Mouse (Mus musculus) MEL (cell line): ENCODE measurements around the gene 2810021J22Rik. TPM values are rescaled to one million over a fixed set of nuclear protein-coding genes. Genes with fewer than 3 reads are reported as not detected.
"Not testable (repeated sequence)": the region's sequence is repeated elsewhere in the genome, so short reads cannot be mapped to it uniquely, and the experiment has no call there.

Source experiments
- DNase-seq: peaks from one replicate; pipeline ENCODE4 v3.0.0; 2011; ENCODE audit warnings: low read depth, low spot score
- H3K27ac ChIP-seq: 2 replicates; pipeline ENCODE4 v1.5.1; 2012; ENCODE audit warnings: low read depth, mild to moderate bottlenecking, control low read depth, low read length, moderate library complexity; ENCODE audit not compliant: control insufficient read depth
- H3K27me3 ChIP-seq, 2 experiments: fragments of 150-350 bp in 1 of 2; sonication (generic) in 1 of 2; 2 replicates each; pipeline ENCODE4 v1.6.1; 2012; ENCODE audit warnings: low read length in 2 of 2, mild to moderate bottlenecking in 2 of 2, improper control_type of control experiment in 1 of 2, moderate library complexity in 1 of 2; ENCODE audit not compliant: insufficient read depth in 2 of 2, control insufficient read depth in 1 of 2
- H3K36me3 ChIP-seq, 2 experiments: 2 replicates each; pipeline ENCODE4 v1.6.1; 2012 to 2014; ENCODE audit warnings: low read length in 2 of 2, improper control_type of control experiment in 1 of 2, inconsistent platforms in 1 of 2, mild to moderate bottlenecking in 1 of 2; ENCODE audit not compliant: insufficient read depth in 2 of 2, control insufficient read depth in 1 of 2
- H3K4me1 ChIP-seq, 2 experiments: fragments of 150-350 bp in 1 of 2; sonication (generic) in 1 of 2; 2 replicates each; pipeline ENCODE4 v1.6.1; 2012; ENCODE audit warnings: low read length in 2 of 2, improper control_type of control experiment in 1 of 2, mild to moderate bottlenecking in 1 of 2; ENCODE audit not compliant: insufficient read depth in 2 of 2, control insufficient read depth in 1 of 2
- H3K4me3 ChIP-seq, 2 experiments: fragments of 150-350 bp in 1 of 2; sonication (generic) in 1 of 2; 2 replicates each; pipeline ENCODE4 v1.5.1; 2012; ENCODE audit warnings: low read depth in 2 of 2, low read length in 2 of 2, mild to moderate bottlenecking in 2 of 2, moderate library complexity in 2 of 2, control low read depth in 1 of 2, improper control_type of control experiment in 1 of 2; ENCODE audit not compliant: control insufficient read depth in 1 of 2, insufficient read depth in 1 of 2
- H3K79me2 ChIP-seq: 2 replicates; pipeline ENCODE4 v1.6.1; 2012; ENCODE audit warnings: mild to moderate bottlenecking, low read length, moderate library complexity; ENCODE audit not compliant: control insufficient read depth, poor library complexity, insufficient read depth
- H3K9ac ChIP-seq: 2 replicates; pipeline ENCODE4 v1.6.1; 2012; ENCODE audit warnings: low read depth, mild to moderate bottlenecking, control low read depth, low read length, moderate library complexity; ENCODE audit not compliant: control insufficient read depth, poor library complexity, severe bottlenecking
- H3K9me3 ChIP-seq: fragments of 150-350 bp; sonication (generic); replicated peaks from 2 replicates; pipeline ENCODE4 v1.6.1; 2012; ENCODE audit warnings: mild to moderate bottlenecking, low read length, improper control_type of control experiment, moderate library complexity; ENCODE audit not compliant: insufficient read depth
- CHD1 ChIP-seq: IDR thresholded peaks from 2 replicates; pipeline ENCODE4 v1.6.1; 2012; ENCODE audit warnings: low read depth, mild to moderate bottlenecking, inconsistent platforms, low read length, improper control_type of control experiment
- E2F4 ChIP-seq: IDR thresholded peaks from 2 replicates; pipeline ENCODE4 v1.6.1; 2011; ENCODE audit warnings: low read depth, low read length, improper control_type of control experiment, borderline replicate concordance
- ELF1 ChIP-seq: IDR thresholded peaks from 2 replicates; pipeline ENCODE4 v1.6.1; 2014; ENCODE audit warnings: low read depth, mild to moderate bottlenecking, inconsistent platforms, low read length, improper control_type of control experiment, moderate library complexity
- EP300 ChIP-seq, 2 experiments: IDR thresholded peaks; 2 replicates each; pipeline ENCODE4 v1.6.1; 2011; ENCODE audit warnings: improper control_type of control experiment in 2 of 2, low read length in 2 of 2, low read depth in 1 of 2, mild to moderate bottlenecking in 1 of 2
- ETS1 ChIP-seq: IDR thresholded peaks from 2 replicates; pipeline ENCODE4 v1.6.1; 2012; ENCODE audit warnings: low read depth, mild to moderate bottlenecking, inconsistent platforms, low read length, improper control_type of control experiment, moderate library complexity
- GABPA ChIP-seq: IDR thresholded peaks from 2 replicates; pipeline ENCODE4 v1.6.1; 2012; ENCODE audit warnings: low read depth, mild to moderate bottlenecking, inconsistent platforms, low read length, improper control_type of control experiment, moderate library complexity
- GATA1 ChIP-seq: IDR thresholded peaks from 2 replicates; pipeline ENCODE4 v1.6.1; 2011; ENCODE audit warnings: low read depth, low read length, improper control_type of control experiment
- HCFC1 ChIP-seq: IDR thresholded peaks from 2 replicates; pipeline ENCODE4 v1.6.1; 2012; ENCODE audit warnings: low read depth, mild to moderate bottlenecking, inconsistent platforms, low read length, improper control_type of control experiment, moderate library complexity
- JUND ChIP-seq: IDR thresholded peaks from 2 replicates; pipeline ENCODE4 v1.6.1; 2011; ENCODE audit warnings: low read depth, mild to moderate bottlenecking, improper control_type of control experiment, low read length
- MAX ChIP-seq: IDR thresholded peaks from 2 replicates; pipeline ENCODE4 v1.6.1; 2011; ENCODE audit warnings: low read length, improper control_type of control experiment
- MAZ ChIP-seq: IDR thresholded peaks from 2 replicates; pipeline ENCODE4 v1.6.1; 2012; ENCODE audit warnings: low read depth, mild to moderate bottlenecking, inconsistent platforms, low read length, improper control_type of control experiment
- MXI1 ChIP-seq: IDR thresholded peaks from 2 replicates; pipeline ENCODE4 v1.6.1; 2011; ENCODE audit warnings: mild to moderate bottlenecking, low read depth, low read length, improper control_type of control experiment
- MYB ChIP-seq: IDR thresholded peaks from 2 replicates; pipeline ENCODE4 v1.6.1; 2011; ENCODE audit warnings: mild to moderate bottlenecking, low read depth, low read length, improper control_type of control experiment
- NELFE ChIP-seq: IDR thresholded peaks from 2 replicates; pipeline ENCODE4 v1.6.1; 2011; ENCODE audit warnings: low read depth, low read length, improper control_type of control experiment
- POLR2A ChIP-seq, 2 experiments: IDR thresholded peaks; 2 replicates each; pipeline ENCODE4 v1.6.1; 2011 to 2012; ENCODE audit warnings: low read length in 2 of 2, mild to moderate bottlenecking in 2 of 2, control low read depth in 1 of 2, improper control_type of control experiment in 1 of 2, low read depth in 1 of 2, moderate library complexity in 1 of 2; ENCODE audit not compliant: control insufficient read depth in 1 of 2, insufficient read depth in 1 of 2, poor library complexity in 1 of 2
- POLR2AphosphoS2 ChIP-seq: IDR thresholded peaks from 2 replicates; pipeline ENCODE4 v1.6.1; 2011; ENCODE audit warnings: low read length, improper control_type of control experiment
- SIN3A ChIP-seq: IDR thresholded peaks from 2 replicates; pipeline ENCODE4 v1.6.1; 2012; ENCODE audit warnings: low read length, improper control_type of control experiment, inconsistent platforms
- TAL1 ChIP-seq: IDR thresholded peaks from 2 replicates; pipeline ENCODE4 v1.6.1; 2012; ENCODE audit warnings: mild to moderate bottlenecking, inconsistent platforms, low read length, moderate library complexity, mixed read lengths
- TBP ChIP-seq: IDR thresholded peaks from 2 replicates; pipeline ENCODE4 v1.8.0; 2011; ENCODE audit warnings: low read depth, low read length, improper control_type of control experiment
- TCF12 ChIP-seq: IDR thresholded peaks from 2 replicates; pipeline ENCODE4 v1.6.1; 2014; ENCODE audit warnings: low read depth, mild to moderate bottlenecking, inconsistent platforms, low read length, improper control_type of control experiment, moderate library complexity
- ZC3H11A ChIP-seq: IDR thresholded peaks from 2 replicates; pipeline ENCODE4 v1.6.1; 2012; ENCODE audit warnings: low read depth, mild to moderate bottlenecking, inconsistent platforms, low read length, improper control_type of control experiment
- ZMIZ1 ChIP-seq: IDR thresholded peaks from 2 replicates; pipeline ENCODE4 v1.6.1; 2012; ENCODE audit warnings: low read depth, mild to moderate bottlenecking, inconsistent platforms, low read length, improper control_type of control experiment, moderate library complexity
- ZNF384 ChIP-seq: IDR thresholded peaks from 2 replicates; pipeline ENCODE4 v1.6.1; 2012; ENCODE audit warnings: low read depth, mild to moderate bottlenecking, inconsistent platforms, low read length, improper control_type of control experiment
- polyA plus RNA-seq, 2 experiments: library from polyadenylated mRNA; stranded (reverse) in 1 of 2; unstranded in 1 of 2; fragments of >175 nt in 1 of 2; fragments of >200 nt in 1 of 2; gene quantifications; 2 replicates each; pipeline versions ENCODE4 v1.2.1 to v1.2.4; 2012; ENCODE audit warnings: low replicate concordance in 2 of 2, low read depth in 1 of 2; ENCODE audit not compliant: insufficient read length in 2 of 2, insufficient read depth in 1 of 2, missing spikeins in 1 of 2
- total RNA-seq: library from RNA; depleted of rRNA; stranded (reverse); fragments of 300-350 nt; gene quantifications from 2 replicates; pipeline ENCODE4 v1.2.3, GENCODE M21; 2012; rRNA removed

The 2810021J22Rik gene
- 5.8 and 6.9 TPM in 2 replicates for total RNA-seq
- 1 to 10 TPM in 1 of 2 experiments, not detected in 1; 6.2 TPM for polyA plus RNA-seq

GRCm38 (mm10) chr11:58867039-58867953 is at the start of gene 2810021J22Rik:
TSS of gene 2810021J22Rik (plus strand) at chr11:58867216.
- H3K27ac ChIP-seq: peak within 1 kb of the TSS; percentile 74
- TF ChIP-seq MYB: no peak
- peak; percentile 92 for TF ChIP-seq SIN3A
- no peak for TF ChIP-seq ZC3H11A
- no peak for TF ChIP-seq GABPA
- peak; percentile 41; the same call in 1 of the 2 replicates for TF ChIP-seq ETS1
- TF ChIP-seq ZNF384: peak; percentile 69
- 0 out of 2 replicates have a peak, but pooled peaks have one; percentile 2 for TF ChIP-seq GATA1
- 0 out of 2 replicates have a peak, but pooled peaks have one; percentile 13 for TF ChIP-seq E2F4
- peak; percentile 81 for TF ChIP-seq TCF12
- peak; percentile 47; the same call in 1 of the 2 replicates for TF ChIP-seq MAZ
- peak; percentile 68 to 91; a peak in 3 of 4 replicates for TF ChIP-seq POLR2A (IDR thresholded peaks at IDR 0.05; ENCODE audit: control insufficient read depth in 1 of 2, insufficient read depth in 1 of 2, low read depth in 1 of 2, low read length in 2 of 2, poor library complexity in 1 of 2)
- TF ChIP-seq JUND: 0 out of 2 replicates have a peak, but pooled peaks have one; percentile 5
- peak; percentile 75; the same call in 1 of the 2 replicates for TF ChIP-seq ZMIZ1
- peak; percentile 85 for TF ChIP-seq HCFC1
- TF ChIP-seq MAX: 0 out of 2 replicates have a peak, but pooled peaks have one; percentile 49
- TF ChIP-seq MXI1: peak; percentile 65; the same call in 1 of the 2 replicates
- TF ChIP-seq TBP: peak; percentile 91
- TF ChIP-seq POLR2AphosphoS2: peak; percentile 81; the same call in 1 of the 2 replicates
- TF ChIP-seq NELFE: peak; percentile 91
- TF ChIP-seq ELF1: peak; percentile 91
- TF ChIP-seq TAL1: no peak
- TF ChIP-seq CHD1: no peak
- 0 out of 4 replicates have a peak, but pooled peaks of 1 of the 2 experiments have one; percentile 25 for TF ChIP-seq EP300 (IDR thresholded peaks at IDR 0.05; ENCODE audit: low read depth in 1 of 2, low read length in 2 of 2)
- TF ChIP-seq, all 39 proteins: peak for 18
- DNase-seq: peak; percentile 93

DNA sequence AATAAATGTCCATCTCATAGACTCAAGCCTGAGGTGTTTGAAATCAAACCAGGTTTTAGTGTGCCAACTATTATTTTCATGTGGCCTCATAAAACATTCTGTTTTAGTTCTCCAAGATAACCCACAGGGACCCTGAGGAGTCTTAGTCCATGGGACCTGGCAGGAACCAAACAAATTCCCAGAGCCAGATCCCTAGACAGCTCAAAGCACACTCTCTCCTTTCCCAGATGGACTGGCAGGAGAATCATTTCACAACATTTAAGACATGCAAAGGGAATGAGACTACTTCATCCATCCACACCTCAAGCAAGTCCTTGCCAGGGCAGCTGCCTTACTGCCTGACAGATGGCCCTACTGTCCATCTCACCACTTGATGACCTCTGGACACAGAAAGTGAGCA is 38.1 kb upstream of the 2810021J22Rik start, which contains the start of gene Olfr312:
Olfr312 (plus strand) TSS at position 301 of the 400 bp plus-strand sequence.
- H3K36me3 ChIP-seq, H3K9ac ChIP-seq, DNase-seq, H3K4me1 ChIP-seq, H3K27ac ChIP-seq, H3K4me3 ChIP-seq, H3K79me2 ChIP-seq, H3K9me3 ChIP-seq: not testable (repeated sequence)
- peaks cover 6 to 13% of the 10 kb centered on the region in 2 experiments for H3K27me3 ChIP-seq

More at GRCm38 (mm10) chr11:58867039-58867953, at the start of gene 2810021J22Rik:
- Histone ChIP-seq H3K9me3 (no peaks in the 10 kb centered on the region), H3K9ac (peak within 1 kb of the TSS; percentile 90), H3K27me3 (no peaks in the 10 kb centered on the region), H3K79me2 (peaks cover 5% of the 10 kb centered on the region), H3K4me1 (peaks cover 3 to 7% of the 10 kb centered on the region in 2 experiments), H3K4me3 (peak within 1 kb of the TSS; percentile 57 to 97), H3K36me3 (peaks cover 0 to 6% of the 10 kb centered on the region in 2 experiments; a peak in 2 of 4 replicates)
